Mouse (Mus musculus) erythroblast, embryonic 14.5 days (primary cell): ENCODE measurements around the gene Olfr364-ps1. TPM values are rescaled to one million over a fixed set of nuclear protein-coding genes. Genes with fewer than 3 reads are reported as not detected.

Source experiments
- H3K27me3 ChIP-seq: 2 replicates; pipeline ENCODE4 v1.6.1; 2012; ENCODE audit warnings: inconsistent platforms; ENCODE audit not compliant: control insufficient read depth
- H3K36me3 ChIP-seq: 2 replicates; pipeline ENCODE4 v1.6.1; 2012; ENCODE audit warnings: mild to moderate bottlenecking, inconsistent platforms; ENCODE audit not compliant: control insufficient read depth
- H3K4me1 ChIP-seq: 2 replicates; pipeline ENCODE4 v1.6.1; 2012; ENCODE audit warnings: inconsistent platforms; ENCODE audit not compliant: control insufficient read depth
- H3K4me3 ChIP-seq: replicated peaks from 2 replicates; pipeline ENCODE3; 2012; ENCODE audit warnings: moderate library complexity, mild to moderate bottlenecking, inconsistent platforms
- H3K9me3 ChIP-seq: 2 replicates; pipeline ENCODE4 v1.6.1; 2012; ENCODE audit warnings: low read length, inconsistent platforms, mixed read lengths; ENCODE audit not compliant: control insufficient read depth
- GATA1 ChIP-seq: IDR thresholded peaks from 2 replicates; pipeline ENCODE4 v1.6.1; 2012; ENCODE audit warnings: low read length, inconsistent platforms, mixed read lengths
- TAL1 ChIP-seq: IDR thresholded peaks from 3 replicates; pipeline ENCODE4 v1.6.1; 2012; ENCODE audit warnings: low read length, inconsistent platforms, mixed read lengths
- polyA plus RNA-seq: library from polyadenylated mRNA; stranded (reverse); fragments of >175 nt; gene quantifications from 2 replicates; pipeline ENCODE4 v1.2.3, GENCODE M21; 2012

The Olfr364-ps1 gene
- polyA plus RNA-seq, result not detected in 2 replicates

GRCm38 (mm10) chr2:37139022-37139421 is at the start of gene Olfr364-ps1:
Olfr364-ps1 (plus strand) TSS chr2:37139322.
- Histone ChIP-seq H3K36me3 (no peaks in the 10 kb centered on the region), H3K4me3 (no peak within 1 kb of the TSS), H3K27me3 (no peaks in the 10 kb centered on the region), H3K4me1 (no peaks in the 10 kb centered on the region), H3K9me3 (no peaks in the 10 kb centered on the region; the same call in 1 of the 2 replicates)
- TF ChIP-seq TAL1, result no peak
- no peak for TF ChIP-seq GATA1

GRCm38 (mm10) chr2:37117810-37118209 is 21.3 kb upstream of the Olfr364-ps1 start, which contains the start of gene Olfr362:
Olfr362 (minus strand) TSS chr2:37117910.
- H3K36me3 ChIP-seq, result no peaks in the 10 kb centered on the region
- H3K4me1 ChIP-seq, result no peaks in the 10 kb centered on the region
- H3K27me3 ChIP-seq, result no peaks in the 10 kb centered on the region
- no peak within 1 kb of the TSS for H3K4me3 ChIP-seq
- no peak for TF ChIP-seq TAL1
- peaks cover 5% of the 10 kb centered on the region for H3K9me3 ChIP-seq

- H3K27me3 ChIP-seq, result no peaks in the 10 kb centered on the region
- H3K4me1 ChIP-seq, result no peaks in the 10 kb centered on the region
- TF ChIP-seq GATA1 (no peak), TAL1 (no peak)
- H3K36me3 ChIP-seq, result no peaks in the 10 kb centered on the region
- no peak within 1 kb of the TSS for H3K4me3 ChIP-seq
- peaks cover 5% of the 10 kb centered on the region; the same call in 1 of the 2 replicates for H3K9me3 ChIP-seq
These were observed 48.8 kb downstream of the Olfr364-ps1 start, which contains the start of gene Olfr365 for GRCm38 (mm10) chr2:37187898-37188297. Olfr365 (plus strand) TSS chr2:37188198.

Other genes starting within 250 kb of the Olfr364-ps1 start
- not detected in 2 replicates for gene Olfr353, start 246.4 kb upstream of the Olfr364-ps1 start, polyA plus RNA-seq
- not detected in 2 replicates for gene Olfr354, start 233.6 kb upstream of the Olfr364-ps1 start, polyA plus RNA-seq
- gene Olfr355, start 210.4 kb upstream of the Olfr364-ps1 start, polyA plus RNA-seq, result not detected in 2 replicates
- not detected in 2 replicates for gene Olfr356, start 202.2 kb upstream of the Olfr364-ps1 start, polyA plus RNA-seq
- not detected in 2 replicates for gene Olfr357, start 145.5 kb upstream of the Olfr364-ps1 start, polyA plus RNA-seq
- 0.01 TPM in 1 of 2 replicates, not detected in the other for gene Olfr358, start 130.0 kb upstream of the Olfr364-ps1 start, polyA plus RNA-seq
- gene Olfr360, start 73.6 kb upstream of the Olfr364-ps1 start, polyA plus RNA-seq, result not detected in 2 replicates
- not detected in 2 replicates for gene Olfr361, start 50.0 kb upstream of the Olfr364-ps1 start, polyA plus RNA-seq
- not detected in 2 replicates for gene Olfr362, start 21.4 kb upstream of the Olfr364-ps1 start, polyA plus RNA-seq
- not detected in 2 replicates for gene Olfr365, start 48.9 kb downstream of the Olfr364-ps1 start, polyA plus RNA-seq
- not detected in 2 replicates for gene Olfr366, start 72.3 kb downstream of the Olfr364-ps1 start, polyA plus RNA-seq
- gene Olfr368, start 187.2 kb downstream of the Olfr364-ps1 start, polyA plus RNA-seq, result not detected in 2 replicates
- gene Pdcl, start 220.0 kb downstream of the Olfr364-ps1 start, polyA plus RNA-seq, result 0.05 and 0.12 TPM in 2 replicates